Mouse (Mus musculus): ENCODE measurements around the gene BC030867.

BC030867 gene

GRCm38 (mm10) chr11:102248630-102249230 lies at the start of gene BC030867:
BC030867 (plus strand) TSS chr11:102248882.
- peak; percentile 73 to 91 for DNase-seq (ENCODE audit: low spot score in 2 of 2)

GRCm38 (mm10) chr11:102199856-102200255 lies 48.8 kb upstream of the BC030867 start:
- no peak for DNase-seq (ENCODE audit: low spot score in 2 of 2)

- DNase-seq (ENCODE audit: low spot score in 2 of 2), result no peak
Observed at GRCm38 (mm10) chr11:102201408-102201821, 47.3 kb upstream of the BC030867 start.

- DNase-seq (ENCODE audit: low spot score in 2 of 2), result no peak
Observed at GRCm38 (mm10) chr11:102206481-102206880, 42.2 kb upstream of the BC030867 start.

GRCm38 (mm10) chr11:102207825-102208777 lies 40.6 kb upstream of the BC030867 start:
- DNase-seq (ENCODE audit: low spot score in 2 of 2), result peak in 1 of 2 experiments; percentile 56

GRCm38 (mm10) chr11:102208846-102209245 lies 39.8 kb upstream of the BC030867 start:
- no peak for DNase-seq (ENCODE audit: low spot score in 2 of 2)

- no peak for DNase-seq (ENCODE audit: low spot score in 2 of 2)
Observed at GRCm38 (mm10) chr11:102209742-102210141, 38.9 kb upstream of the BC030867 start.

- DNase-seq (ENCODE audit: low spot score in 2 of 2), result no peak
Observed at GRCm38 (mm10) chr11:102210185-102210584, 38.5 kb upstream of the BC030867 start.

GRCm38 (mm10) chr11:102211011-102211410 lies 37.7 kb upstream of the BC030867 start:
- DNase-seq (ENCODE audit: low spot score in 2 of 2), result no peak

- no peak for DNase-seq (ENCODE audit: low spot score in 2 of 2)
Observed at GRCm38 (mm10) chr11:102211936-102212341, 36.7 kb upstream of the BC030867 start.

- DNase-seq (ENCODE audit: low spot score in 2 of 2), result no peak
Observed at GRCm38 (mm10) chr11:102214430-102215156, 34.1 kb upstream of the BC030867 start.

- DNase-seq (ENCODE audit: low spot score in 2 of 2), result no peak
Observed at GRCm38 (mm10) chr11:102215511-102215910, 33.2 kb upstream of the BC030867 start.

GRCm38 (mm10) chr11:102216056-102216885 lies 32.4 kb upstream of the BC030867 start:
- DNase-seq (ENCODE audit: low spot score in 2 of 2), result peak; percentile 70 to 72

- no peak for DNase-seq (ENCODE audit: low spot score in 2 of 2)
Observed at GRCm38 (mm10) chr11:102216886-102217240, 31.8 kb upstream of the BC030867 start.

GRCm38 (mm10) chr11:102217396-102217795 lies 31.3 kb upstream of the BC030867 start:
- DNase-seq (ENCODE audit: low spot score in 2 of 2), result no peak

GRCm38 (mm10) chr11:102217876-102218430 lies 30.7 kb upstream of the BC030867 start:
- peak in 1 of 2 experiments; percentile 30 for DNase-seq (ENCODE audit: low spot score in 2 of 2)

GRCm38 (mm10) chr11:102218783-102219182 lies 29.9 kb upstream of the BC030867 start:
- DNase-seq (ENCODE audit: low spot score in 2 of 2), result peak; percentile 97 to 98

GRCm38 (mm10) chr11:102219247-102219993 lies 29.3 kb upstream of the BC030867 start:
- DNase-seq (ENCODE audit: low spot score in 2 of 2), result peak in 1 of 2 experiments; percentile 39

- DNase-seq (ENCODE audit: low spot score in 2 of 2), result peak; percentile 83 to 87
Observed at GRCm38 (mm10) chr11:102219994-102220346, 28.7 kb upstream of the BC030867 start.

- DNase-seq (ENCODE audit: low spot score in 2 of 2), result peak in 1 of 2 experiments; percentile 12
Observed at GRCm38 (mm10) chr11:102220451-102220850, 28.2 kb upstream of the BC030867 start.
